Mouse (Mus musculus): ENCODE results near the gene Olfr429. TPM values are rescaled to one million over a fixed set of nuclear protein-coding genes. Genes with fewer than 3 reads are reported as not detected.

Olfr429 gene
- polyA plus RNA-seq, 1 experiment from 2014 or later, result not detected

- H3K27ac ChIP-seq, result no peak overlapping the region
- no peak overlapping the region for H3K4me2 ChIP-seq
- H3K9me3 ChIP-seq, result no peaks in the 10 kb centered on the region
- WGBS, result 90% methylated on average over 3 of the region's 3 CpGs
- H3K9ac ChIP-seq, result no peak overlapping the region
- no peaks in the 10 kb centered on the region for H3K4me1 ChIP-seq
- no peak overlapping the region for H3K4me3 ChIP-seq (replicated peaks)
- H3K36me3 ChIP-seq (replicated peaks), result no peaks in the 10 kb centered on the region
- H3K27me3 ChIP-seq, result no peaks in the 10 kb centered on the region
- ATAC-seq (ENCODE audit: low FRiP score), result no peak
Measured at GRCm38 (mm10) chr1:174052981-174053380, 31.1 kb upstream of the Olfr429 start.

DNA sequence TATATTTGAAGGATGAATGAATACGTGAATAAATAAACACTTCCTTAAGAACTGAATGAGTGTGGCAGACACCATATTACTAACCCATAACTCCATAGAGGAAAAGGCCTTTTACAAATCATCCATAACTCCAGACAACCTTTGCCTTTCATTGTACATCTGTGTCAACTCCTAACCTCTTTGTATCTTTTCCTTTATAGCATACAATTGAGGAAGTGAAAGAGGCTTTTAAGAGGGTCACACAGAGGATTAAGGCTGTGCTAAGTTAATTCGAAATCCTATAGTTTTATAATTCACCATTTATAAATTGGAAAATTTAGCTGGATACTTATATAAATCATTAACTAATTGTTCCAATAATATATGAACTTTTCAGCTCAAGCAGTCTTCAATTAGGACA is 28.9 kb upstream of the Olfr429 start:
- no peaks in the 10 kb centered on the region for H3K27me3 ChIP-seq
- H3K9me3 ChIP-seq, result no peaks in the 10 kb centered on the region
- no peak overlapping the region for H3K4me2 ChIP-seq
- ATAC-seq (ENCODE audit: low FRiP score), result no peak
- H3K4me1 ChIP-seq, result no peaks in the 10 kb centered on the region
- H3K36me3 ChIP-seq (replicated peaks), result no peaks in the 10 kb centered on the region
- no peak overlapping the region for H3K27ac ChIP-seq
- 74% methylated on average over 2 of the region's 2 CpGs for WGBS
- H3K9ac ChIP-seq, result no peak overlapping the region
- H3K4me3 ChIP-seq (replicated peaks), result no peak overlapping the region

DNA sequence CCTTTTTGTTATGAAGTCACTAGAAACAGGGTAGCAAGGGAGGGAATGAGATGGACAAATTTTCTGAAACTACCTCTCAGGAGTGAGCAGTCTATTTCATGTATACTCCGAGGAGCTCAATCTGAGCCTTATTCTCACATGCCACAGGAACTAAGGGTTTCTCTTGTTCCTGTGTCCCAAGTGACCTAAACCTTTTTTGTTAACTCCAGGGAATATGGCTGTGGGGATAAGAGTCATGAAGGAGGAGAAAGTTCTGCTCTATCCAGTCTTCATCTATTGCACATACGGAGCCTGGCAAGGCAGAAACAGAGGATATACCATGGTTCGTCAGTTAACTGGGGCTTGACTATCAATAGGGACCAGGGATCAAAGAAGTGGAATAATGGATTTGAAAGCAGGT is 17.8 kb upstream of the Olfr429 start, which contains the start of gene Olfr430:
Olfr430 (plus strand) TSS at position 301 of the 400 bp plus-strand sequence.
- ATAC-seq (ENCODE audit: low FRiP score), result no peak
- H3K27me3 ChIP-seq, result no peaks in the 10 kb centered on the region
- H3K36me3 ChIP-seq (replicated peaks), result no peaks in the 10 kb centered on the region
- no peak within 1 kb of the TSS for H3K27ac ChIP-seq
- WGBS, result 90% methylated on average over 3 of the region's 3 CpGs
- no peaks in the 10 kb centered on the region for H3K9me3 ChIP-seq
- no peaks in the 10 kb centered on the region for H3K4me1 ChIP-seq
- H3K4me3 ChIP-seq (replicated peaks), result no peak within 1 kb of the TSS
- H3K9ac ChIP-seq, result no peak within 1 kb of the TSS
- no peak within 1 kb of the TSS for H3K4me2 ChIP-seq

GRCm38 (mm10) chr1:174096591-174096990 is 12.5 kb downstream of the Olfr429 start, which contains the start of gene Olfr427:
Gene Olfr427 (plus strand): TSS chr1:174096891.
- Histone ChIP-seq H3K27ac (no peak within 1 kb of the TSS), H3K4me2 (no peak within 1 kb of the TSS), H3K9me3 (no peaks in the 10 kb centered on the region), H3K9ac (no peak within 1 kb of the TSS), H3K4me3 (replicated peaks) (no peak within 1 kb of the TSS), H3K36me3 (replicated peaks) (no peaks in the 10 kb centered on the region), H3K27me3 (no peaks in the 10 kb centered on the region), H3K4me1 (no peaks in the 10 kb centered on the region)
- ATAC-seq (ENCODE audit: low FRiP score), result no peak
- WGBS, result 93% methylated on average over 1 of the region's 1 CpGs

- no peak overlapping the region for H3K4me3 ChIP-seq (replicated peaks)
- H3K4me2 ChIP-seq, result no peak overlapping the region
- H3K9me3 ChIP-seq, result no peaks in the 10 kb centered on the region
- no peaks in the 10 kb centered on the region for H3K4me1 ChIP-seq
- ATAC-seq (ENCODE audit: low FRiP score), result no peak
- 65% methylated on average over 2 of the region's 2 CpGs for WGBS
- H3K9ac ChIP-seq, result no peak overlapping the region
- H3K36me3 ChIP-seq (replicated peaks), result no peaks in the 10 kb centered on the region
- no peak overlapping the region for H3K27ac ChIP-seq
- H3K27me3 ChIP-seq, result no peaks in the 10 kb centered on the region
Measured at GRCm38 (mm10) chr1:174103735-174104134, 19.6 kb downstream of the Olfr429 start.

DNA sequence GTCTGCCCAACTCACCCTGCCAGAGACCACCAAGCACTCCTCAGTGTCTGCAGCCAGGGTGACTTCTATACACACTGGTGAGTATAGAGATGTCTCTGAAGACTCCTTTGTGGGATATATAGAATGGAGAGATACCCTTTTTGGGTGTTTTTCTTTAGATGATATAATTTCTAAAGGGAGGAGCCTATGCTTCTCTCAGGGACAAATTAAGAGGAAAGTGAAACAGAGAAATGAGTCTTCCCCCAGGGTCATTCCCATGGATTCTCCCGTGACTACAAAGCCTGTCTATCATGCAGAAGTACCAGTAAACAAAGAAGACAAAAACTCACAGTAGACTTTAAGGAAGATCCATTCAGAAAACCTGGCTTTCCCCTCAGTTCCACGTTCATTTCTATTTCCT is 36.9 kb downstream of the Olfr429 start, which contains the start of gene Olfr231:
Olfr231 (minus strand) TSS at position 101 of the 400 bp plus-strand sequence.
- Histone ChIP-seq H3K27ac (no peak within 1 kb of the TSS), H3K36me3 (replicated peaks) (no peaks in the 10 kb centered on the region), H3K9ac (no peak within 1 kb of the TSS), H3K9me3 (no peaks in the 10 kb centered on the region), H3K4me2 (no peak within 1 kb of the TSS), H3K27me3 (no peaks in the 10 kb centered on the region), H3K4me1 (no peaks in the 10 kb centered on the region), H3K4me3 (replicated peaks) (no peak within 1 kb of the TSS)
- no peak for ATAC-seq (ENCODE audit: low FRiP score)
- WGBS, result 63% methylated on average over 2 of the region's 2 CpGs

- no peak within 1 kb of the TSS for H3K9ac ChIP-seq
- no peak within 1 kb of the TSS for H3K27ac ChIP-seq
- no peaks in the 10 kb centered on the region for H3K36me3 ChIP-seq (replicated peaks)
- H3K4me2 ChIP-seq, result no peak within 1 kb of the TSS
- no peaks in the 10 kb centered on the region for H3K9me3 ChIP-seq
- ATAC-seq (ENCODE audit: low FRiP score), result no peak
- whole genome bisulfite sequencing, result 74% methylated on average over 3 of the region's 3 CpGs
- no peaks in the 10 kb centered on the region for H3K4me1 ChIP-seq
- no peaks in the 10 kb centered on the region for H3K27me3 ChIP-seq
- no peak within 1 kb of the TSS for H3K4me3 ChIP-seq (replicated peaks)
Measured at GRCm38 (mm10) chr1:174131217-174131616, 47.1 kb downstream of the Olfr429 start, which contains the start of gene Olfr424. Gene Olfr424 (plus strand): TSS chr1:174131517.

DNA sequence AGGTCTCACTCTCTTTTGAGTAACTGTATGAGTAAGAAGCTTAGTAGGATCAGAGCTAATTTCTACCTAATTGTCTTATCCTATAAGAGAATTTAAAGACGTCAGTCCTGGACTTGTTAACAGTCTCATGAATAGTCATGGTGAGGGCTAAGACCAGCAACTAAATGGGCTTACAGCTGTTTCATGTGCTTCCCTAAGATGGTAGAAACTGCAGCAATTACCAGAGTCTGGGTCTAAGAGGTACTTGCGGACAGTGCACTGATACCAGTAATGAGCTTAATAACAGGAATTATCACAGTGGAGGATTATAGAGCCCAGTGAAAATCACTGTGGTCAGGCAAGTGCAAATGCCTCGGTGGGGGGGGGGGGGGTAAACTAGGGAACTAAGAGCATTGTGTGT is 47.9 kb downstream of the Olfr429 start:
- ATAC-seq (ENCODE audit: low FRiP score), result peak; percentile 69
- Histone ChIP-seq H3K4me3 (replicated peaks) (no peak overlapping the region), H3K9ac (no peak overlapping the region), H3K36me3 (replicated peaks) (no peaks in the 10 kb centered on the region), H3K9me3 (no peaks in the 10 kb centered on the region), H3K4me2 (no peak overlapping the region), H3K27ac (no peak overlapping the region), H3K4me1 (no peaks in the 10 kb centered on the region), H3K27me3 (no peaks in the 10 kb centered on the region)
- WGBS, result 18% methylated on average over 3 of the region's 3 CpGs

Other genes with a start within 250 kb of the Olfr429 start
- 0.13 and 0.18 TPM in 2 replicates for gene Ifi211, start 171.3 kb upstream of the Olfr429 start, polyA plus RNA-seq (2016; fragmentation: Nextera tagmentation; extraction: Ambion mirVana)
- 0.35 and 0.36 TPM in 2 replicates for gene Mndal, start 141.8 kb upstream of the Olfr429 start, polyA plus RNA-seq (2016; fragmentation: Nextera tagmentation; extraction: Ambion mirVana)
- gene Ifi203, start 141.7 kb upstream of the Olfr429 start, polyA plus RNA-seq (2016; fragmentation: Nextera tagmentation; extraction: Ambion mirVana), result 0.17 and 0.21 TPM in 2 replicates
- not detected in 2 replicates for gene Ifi202b, start 101.6 kb upstream of the Olfr429 start, polyA plus RNA-seq (2016; fragmentation: Nextera tagmentation; extraction: Ambion mirVana)
- gene Ifi205, start 52.5 kb upstream of the Olfr429 start, polyA plus RNA-seq (2016; fragmentation: Nextera tagmentation; extraction: Ambion mirVana), result not detected in 2 replicates
- 0.08 TPM in 1 of 2 replicates, not detected in the other for gene Olfr433, start 43.6 kb upstream of the Olfr429 start, polyA plus RNA-seq (2016; fragmentation: Nextera tagmentation; extraction: Ambion mirVana)
- not detected in 2 replicates for gene Olfr432, start 35.1 kb upstream of the Olfr429 start, polyA plus RNA-seq (2016; fragmentation: Nextera tagmentation; extraction: Ambion mirVana)
- 0.21 TPM in 1 of 2 replicates, not detected in the other for gene Olfr430, start 17.7 kb upstream of the Olfr429 start, polyA plus RNA-seq (2016; fragmentation: Nextera tagmentation; extraction: Ambion mirVana)
- gene Olfr427, start 12.6 kb downstream of the Olfr429 start, polyA plus RNA-seq (2016; fragmentation: Nextera tagmentation; extraction: Ambion mirVana), result not detected in 2 replicates
- 0.95 and 0.99 TPM in 2 replicates for gene Olfr231, start 36.8 kb downstream of the Olfr429 start, polyA plus RNA-seq (2016; fragmentation: Nextera tagmentation; extraction: Ambion mirVana)
- 0.12 TPM in 1 of 2 replicates, not detected in the other for gene Olfr424, start 47.2 kb downstream of the Olfr429 start, polyA plus RNA-seq (2016; fragmentation: Nextera tagmentation; extraction: Ambion mirVana)
- gene Olfr420, start 71.3 kb downstream of the Olfr429 start, polyA plus RNA-seq (2016; fragmentation: Nextera tagmentation; extraction: Ambion mirVana), result not detected in 2 replicates
- 0.88 and 1.1 TPM in 2 replicates for gene Spta1, start 88.4 kb downstream of the Olfr429 start, polyA plus RNA-seq (2016; fragmentation: Nextera tagmentation; extraction: Ambion mirVana)
- gene Olfr419, start 167.7 kb downstream of the Olfr429 start, polyA plus RNA-seq (2016; fragmentation: Nextera tagmentation; extraction: Ambion mirVana), result not detected in 2 replicates
- not detected in 2 replicates for gene Mptx1, start 246.2 kb downstream of the Olfr429 start, polyA plus RNA-seq (2016; fragmentation: Nextera tagmentation; extraction: Ambion mirVana)

All from forebrain, embryonic 12.5 days (tissue).